ENCODE assay signal across 12 mouse cellular contexts in the genomic region with DNA sequence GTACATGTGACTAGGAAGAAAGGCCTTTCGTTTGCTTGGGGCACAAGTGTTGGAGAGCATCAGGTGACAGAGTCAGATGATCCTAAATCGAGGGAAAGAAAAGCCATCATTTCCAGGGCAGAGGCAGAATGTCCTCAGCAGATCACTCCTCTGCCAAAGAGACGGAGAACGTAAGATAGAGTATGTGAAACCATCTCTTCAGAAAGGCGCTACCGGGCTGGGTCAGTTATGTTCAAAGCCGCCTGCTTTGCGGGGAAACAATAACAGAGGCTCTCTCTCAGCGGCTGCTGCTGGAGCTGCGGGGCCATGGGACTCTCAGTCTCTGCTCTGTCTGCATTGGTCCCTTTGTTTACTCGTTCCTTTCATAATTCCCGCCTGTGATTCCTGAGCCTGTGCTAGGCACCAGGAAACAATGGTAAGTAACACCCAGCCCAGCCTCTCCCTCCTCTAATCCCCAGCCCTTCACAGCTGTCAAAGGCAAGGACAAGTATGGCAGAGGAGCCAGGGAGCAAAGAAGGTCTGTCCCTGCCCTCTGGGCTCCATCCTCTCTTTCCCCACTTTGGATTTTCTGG.
DNase-seq lines count a peak whose midpoint lies in the region; ATAC-seq and TF ChIP-seq lines count a peak whose summit lies in the region.
"Had no signal": no experiment of that assay in that cellular context is flagged by ENCODE, and none has a peak within 500 bp of the region (broad histone marks: within the 10 kb centered on the region; RNA-seq: fewer than 3 reads in every experiment).

No protein-coding gene starts in this region.

- intact Hi-C loops in heart, postnatal 36 days (cut with DNase I), result no loop called here

- no peaks in the 10 kb centered on the region for H3K27me3 ChIP-seq in heart, embryonic 12.5 days (replicated peaks)
- peaks cover 4% of the 10 kb centered on the region; the same call in 1 of the 2 replicates for H3K27me3 ChIP-seq in embryonic facial prominence, embryonic 13.5 days
- no peaks in the 10 kb centered on the region for H3K27me3 ChIP-seq in hindbrain, postnatal 0 days (ENCODE audit: insufficient read depth, low read length)
- H3K27me3 ChIP-seq in kidney, embryonic 14.5 days (ENCODE audit: control insufficient read depth, insufficient read depth, low read length), result no peaks in the 10 kb centered on the region
- H3K27me3 ChIP-seq: limb, embryonic 13.5 days had no signal

- no peak overlapping the region for H3K9ac ChIP-seq in heart, embryonic 12.5 days
- no peak overlapping the region for H3K9ac ChIP-seq in embryonic facial prominence, embryonic 13.5 days
- H3K9ac ChIP-seq in hindbrain, postnatal 0 days (replicated peaks; ENCODE audit: low read length), result no peak overlapping the region
- H3K9ac ChIP-seq in kidney, embryonic 14.5 days (ENCODE audit: low read depth, low read length), result no peak overlapping the region
- H3K9ac ChIP-seq: limb, embryonic 13.5 days had no signal

- no peak for TF ChIP-seq CTCF in hindbrain, postnatal 0 days (IDR thresholded peaks at IDR 0.05; ENCODE audit: low read depth)

- peaks cover 10% of the 10 kb centered on the region; the same call in 1 of the 2 replicates for H3K36me3 ChIP-seq in heart, embryonic 12.5 days
- no peaks in the 10 kb centered on the region for H3K36me3 ChIP-seq in embryonic facial prominence, embryonic 13.5 days
- no peaks in the 10 kb centered on the region for H3K36me3 ChIP-seq in hindbrain, postnatal 0 days (ENCODE audit: insufficient read depth, low read length)
- no peaks in the 10 kb centered on the region for H3K36me3 ChIP-seq in kidney, embryonic 14.5 days (ENCODE audit: control insufficient read depth, insufficient read depth, low read length)
- H3K36me3 ChIP-seq: limb, embryonic 13.5 days had no signal

- H3K27ac ChIP-seq in heart, embryonic 12.5 days (ENCODE audit: poor library complexity, severe bottlenecking), result no peak overlapping the region
- H3K27ac ChIP-seq in embryonic facial prominence, embryonic 13.5 days, result no peak overlapping the region
- H3K27ac ChIP-seq in hindbrain, postnatal 0 days, result no peak overlapping the region
- no peak overlapping the region for H3K27ac ChIP-seq in kidney, embryonic 14.5 days (ENCODE audit: low read depth, low read length)
- H3K27ac ChIP-seq: limb, embryonic 13.5 days had no signal

- H3K4me1 ChIP-seq in heart, embryonic 12.5 days (replicated peaks), result peaks cover 35% of the 10 kb centered on the region
- H3K4me1 ChIP-seq in embryonic facial prominence, embryonic 13.5 days, result peaks cover 17% of the 10 kb centered on the region
- H3K4me1 ChIP-seq in hindbrain, postnatal 0 days (ENCODE audit: insufficient read depth, low read length), result peaks cover 16% of the 10 kb centered on the region
- peaks cover 4% of the 10 kb centered on the region; the same call in 1 of the 2 replicates for H3K4me1 ChIP-seq in kidney, embryonic 14.5 days (ENCODE audit: control insufficient read depth, insufficient read depth, low read length)

- no peaks in the 10 kb centered on the region for H3K9me3 ChIP-seq in heart, embryonic 12.5 days (replicated peaks)
- H3K9me3 ChIP-seq in embryonic facial prominence, embryonic 13.5 days, result no peaks in the 10 kb centered on the region
- no peaks in the 10 kb centered on the region for H3K9me3 ChIP-seq in hindbrain, postnatal 0 days (ENCODE audit: low read length)
- H3K9me3 ChIP-seq in kidney, embryonic 14.5 days (ENCODE audit: control insufficient read depth, low read length), result no peaks in the 10 kb centered on the region
- H3K9me3 ChIP-seq: limb, embryonic 13.5 days; megakaryocyte, embryonic 14.5 days had no signal

- no peak overlapping the region for H3K4me3 ChIP-seq in heart, embryonic 12.5 days
- H3K4me3 ChIP-seq in embryonic facial prominence, embryonic 13.5 days, result no peak overlapping the region
- H3K4me3 ChIP-seq in hindbrain, postnatal 0 days (ENCODE audit: low read length), result no peak overlapping the region
- H3K4me3 ChIP-seq in kidney, embryonic 14.5 days (ENCODE audit: low read length), result no peak overlapping the region
- H3K4me3 ChIP-seq: limb, embryonic 13.5 days; megakaryocyte, embryonic 14.5 days had no signal

- peak overlapping the region; percentile 36 for H3K4me2 ChIP-seq in heart, embryonic 12.5 days
- H3K4me2 ChIP-seq in embryonic facial prominence, embryonic 13.5 days, result peak overlapping the region; percentile 31
- 0 out of 2 replicates have a peak overlapping the region, but pooled peaks have one; percentile 13 for H3K4me2 ChIP-seq in hindbrain, postnatal 0 days (ENCODE audit: low read depth, low read length)
- no peak overlapping the region for H3K4me2 ChIP-seq in kidney, embryonic 14.5 days (replicated peaks; ENCODE audit: low read depth, low read length)
- H3K4me2 ChIP-seq: limb, embryonic 13.5 days had no signal

- ATAC-seq in heart, embryonic 12.5 days (ENCODE audit: insufficient number of reproducible peaks, low FRiP score), result no peak
- ATAC-seq in embryonic facial prominence, embryonic 13.5 days (ENCODE audit: insufficient number of reproducible peaks, insufficient read depth, low FRiP score, low TSS enrichment, low read depth), result no peak
- ATAC-seq in hindbrain, postnatal 0 days, result no peak
- ATAC-seq in CD4-positive, CD25-positive, alpha-beta regulatory T cell, adult 4 months, result no peak
- ATAC-seq in kidney, embryonic 14.5 days (ENCODE audit: low FRiP score, low TSS enrichment), result no peak

- WGBS in heart, embryonic 12.5 days, result 33% methylated on average over 12 of the region's 12 CpGs
- 15% methylated on average over 12 of the region's 12 CpGs for WGBS in embryonic facial prominence, embryonic 13.5 days
- WGBS in hindbrain, postnatal 0 days, result 9% methylated on average over 12 of the region's 12 CpGs
- 26% methylated on average over 12 of the region's 12 CpGs for WGBS in kidney, embryonic 14.5 days

- no peak for DNase-seq in heart, postnatal 36 days
- DNase-seq in hindbrain, postnatal 0 days (ENCODE audit: low spot score), result no peak
- DNase-seq in retina, embryonic 14.5 days (ENCODE audit: low spot score), result peak; percentile 53
- no peak for DNase-seq in spleen, adult 12 weeks (ENCODE audit: low spot score)
- DNase-seq: B cell, adult 2 months; cerebellum, postnatal 25 days had no signal
